Mouse (Mus musculus): ENCODE data around the gene Tcl1b4. TPM values are rescaled to one million over a fixed set of nuclear protein-coding genes. Genes with fewer than 3 reads are reported as not detected.
"Not testable (repeated sequence)": the region's sequence is repeated elsewhere in the genome, so short reads cannot be mapped to it uniquely, and the experiment has no call there.

Gene Tcl1b4
- total RNA-seq (2021), result not detected
- long read RNA-seq, experiment 1, result 0 reads
- long read RNA-seq, experiment 2, result 0 reads

GRCm38 (mm10) chr12:105201657-105202056 lies at the start of gene Tcl1b4:
TSS of gene Tcl1b4 (plus strand) at chr12:105201957.
- DNase-seq, result not testable (repeated sequence)

- not testable (repeated sequence) for DNase-seq
Observed at GRCm38 (mm10) chr12:105155286-105155685, 46.5 kb upstream of the Tcl1b4 start.

DNA sequence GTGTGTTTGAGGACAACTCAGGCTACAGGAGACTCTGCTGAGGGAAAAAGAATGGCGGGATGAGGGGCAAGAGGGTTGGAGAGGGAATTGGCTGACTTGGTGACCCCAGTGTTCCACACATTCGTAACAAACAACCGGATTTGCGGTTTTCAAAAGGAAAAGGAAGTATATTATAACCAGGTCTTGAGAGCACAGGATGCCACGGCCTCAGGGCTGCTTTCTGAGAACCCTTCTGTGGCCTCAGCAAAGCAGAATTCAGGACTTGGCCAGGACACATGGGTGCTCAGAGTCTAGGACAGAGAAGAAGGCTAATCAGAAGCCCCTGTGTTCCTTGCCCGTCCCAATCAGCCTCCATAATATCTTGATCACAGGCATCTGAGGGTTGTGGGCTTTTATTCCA lies 42.9 kb upstream of the Tcl1b4 start:
- DNase-seq, result no peak

DNA sequence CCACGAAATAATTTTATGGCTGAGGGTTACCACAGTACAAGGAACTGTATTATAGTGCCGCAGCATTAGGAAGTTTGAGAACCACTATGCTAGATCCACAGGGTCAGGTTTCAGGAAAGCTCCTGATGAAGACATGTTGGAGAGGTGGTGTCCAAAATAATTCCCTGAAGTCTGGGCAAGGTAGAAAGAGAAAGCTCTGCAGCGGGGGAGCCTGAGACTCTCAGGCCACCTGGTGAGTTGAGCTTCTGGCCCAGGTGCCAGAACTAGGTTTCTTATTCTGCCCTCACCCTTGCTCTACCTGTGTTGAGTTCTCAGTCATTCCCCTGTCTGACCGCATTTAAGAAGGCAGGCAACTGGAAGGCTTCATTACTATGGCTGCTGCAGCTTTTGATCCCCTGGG lies 42.4 kb upstream of the Tcl1b4 start, which contains the start of gene Tcl1b1:
Gene Tcl1b1, plus strand, starts transcription at position 301 of the 400 bp plus-strand sequence.
- no peak for DNase-seq

DNA sequence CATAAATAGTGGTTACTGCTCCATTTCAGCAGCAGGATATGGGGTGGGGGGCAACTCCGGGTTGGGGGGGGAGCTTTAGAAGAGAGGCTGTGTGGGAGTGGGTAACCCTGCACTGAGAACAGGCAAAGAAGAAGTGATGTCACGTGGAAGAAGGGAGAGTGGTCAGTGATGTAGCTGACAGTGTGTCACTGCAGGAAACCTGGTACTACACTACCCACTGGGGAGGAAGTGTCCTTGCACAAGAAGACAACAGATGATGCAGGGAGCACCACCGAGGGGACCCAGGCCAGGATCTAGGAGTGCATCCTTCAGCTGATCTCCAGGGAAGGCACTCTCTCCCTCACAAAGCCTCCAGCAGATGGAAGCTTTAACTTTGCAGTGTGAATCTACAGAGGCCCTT lies 35.0 kb upstream of the Tcl1b4 start:
- DNase-seq, result no peak

- DNase-seq, result no peak
Observed at GRCm38 (mm10) chr12:105173366-105173765, 28.4 kb upstream of the Tcl1b4 start.

- DNase-seq, result peak; percentile 86
Observed at GRCm38 (mm10) chr12:105174318-105174717, 27.4 kb upstream of the Tcl1b4 start.

DNA sequence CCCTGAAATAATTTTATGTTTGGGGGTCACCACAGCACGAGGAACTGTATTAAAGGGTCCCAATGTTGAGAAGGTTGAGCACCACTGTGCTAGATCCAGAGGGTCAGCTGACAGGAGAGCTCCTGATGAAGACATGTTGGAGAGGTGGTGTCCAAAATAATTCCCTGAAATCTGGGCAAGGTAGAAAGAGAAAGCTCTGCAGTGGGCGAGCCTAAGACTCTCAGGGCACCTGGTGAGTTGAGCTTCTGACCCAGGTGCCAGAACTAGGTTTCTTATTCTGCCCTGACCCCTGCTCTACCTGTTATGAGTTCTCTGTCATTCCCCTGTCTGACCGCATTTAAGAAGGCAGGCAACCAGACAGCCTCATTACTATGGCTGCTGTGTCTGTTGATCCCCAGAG lies 25.7 kb upstream of the Tcl1b4 start, which contains the start of gene Tcl1b5:
Gene Tcl1b5, plus strand, starts transcription at position 301 of the 400 bp plus-strand sequence.
- not testable (repeated sequence) for DNase-seq

GRCm38 (mm10) chr12:105181040-105181644 lies 20.6 kb upstream of the Tcl1b4 start:
- not testable (repeated sequence) for DNase-seq

DNA sequence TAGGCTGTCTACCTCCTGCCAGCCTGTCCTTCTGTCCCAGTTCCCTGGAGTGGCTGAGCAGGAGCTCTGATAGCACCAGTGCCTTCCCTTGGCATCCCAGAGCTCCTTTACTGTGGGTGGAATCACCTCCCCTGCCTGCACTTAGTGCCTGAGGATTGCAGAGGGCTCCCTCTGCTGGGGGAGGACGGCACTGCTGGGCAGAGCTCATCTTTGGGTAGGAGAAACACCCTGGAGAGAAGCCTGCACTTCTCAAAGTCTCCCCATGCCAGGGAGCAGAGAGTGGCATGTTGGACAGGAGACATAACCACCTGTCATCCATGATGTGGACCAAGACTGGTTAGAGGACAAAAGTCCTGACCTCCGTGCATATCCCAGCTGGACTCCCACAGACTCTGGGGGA lies 12.8 kb upstream of the Tcl1b4 start:
- peak; percentile 29 to 48 for DNase-seq

GRCm38 (mm10) chr12:105190743-105191142 lies 11.0 kb upstream of the Tcl1b4 start, which contains the start of gene Tcl1b3:
TSS of gene Tcl1b3 (plus strand) at chr12:105191043.
- DNase-seq, result not testable (repeated sequence)

DNA sequence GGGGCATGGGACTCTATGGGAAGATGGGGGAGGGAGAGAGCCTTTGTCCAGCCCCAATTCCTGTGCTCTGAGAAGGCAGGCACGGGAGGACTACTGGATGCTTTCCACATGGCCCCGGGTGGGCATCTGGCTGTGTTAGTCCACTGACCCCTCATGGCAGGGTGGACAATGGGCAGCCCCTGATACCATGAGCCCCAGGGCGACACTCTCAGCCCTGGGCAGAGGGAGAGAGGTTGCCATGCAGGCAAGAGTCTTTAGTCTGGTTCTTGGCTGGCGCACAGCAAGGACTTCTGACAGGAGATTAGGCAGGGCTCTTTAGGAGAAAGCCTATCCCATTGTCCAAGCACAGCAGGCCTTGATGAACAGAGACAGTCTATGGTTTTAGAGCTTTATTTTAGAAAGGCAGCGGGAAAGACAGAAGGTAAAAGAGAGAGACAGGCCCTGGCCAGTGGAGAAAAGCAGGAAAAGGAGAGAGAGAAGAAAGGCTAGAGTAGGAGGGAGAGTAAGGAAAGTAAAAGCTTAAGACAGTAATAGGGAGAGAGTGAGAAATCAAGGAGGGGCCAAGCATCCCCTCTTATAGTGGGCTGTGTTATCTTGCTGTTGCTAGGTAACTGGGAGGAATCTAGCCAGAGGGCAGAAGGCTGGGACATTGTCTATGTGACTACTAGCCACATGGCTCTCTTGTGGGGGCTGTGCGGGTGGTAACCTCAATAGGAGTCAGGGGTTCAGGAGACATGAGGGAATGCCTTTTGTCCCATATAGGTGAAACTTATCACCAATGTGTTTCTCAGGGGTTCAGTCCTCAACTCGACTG lies 1.9 kb upstream of the Tcl1b4 start:
- not testable (repeated sequence) for DNase-seq

DNA sequence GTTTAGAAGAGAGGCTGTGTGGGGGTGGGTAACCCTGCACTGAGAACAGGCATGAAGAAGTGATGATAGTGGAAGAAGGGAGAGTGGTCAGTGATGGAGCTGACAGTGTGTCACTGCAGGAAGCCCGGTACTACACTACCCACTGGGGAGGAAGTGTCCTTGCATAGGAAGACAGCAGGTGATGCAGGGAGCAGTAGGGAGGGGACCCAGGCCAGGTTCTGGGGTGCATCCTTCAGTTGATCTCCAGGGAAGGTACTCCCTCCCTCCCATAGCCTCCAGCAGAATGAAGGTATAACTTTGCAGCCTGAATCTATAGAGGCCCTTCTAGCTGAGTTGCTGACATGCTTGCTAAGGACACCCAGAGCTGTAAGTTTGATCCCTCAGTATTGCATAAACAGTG lies 5.3 kb downstream of the Tcl1b4 start:
- DNase-seq, result no peak

GRCm38 (mm10) chr12:105208441-105208840 lies 6.7 kb downstream of the Tcl1b4 start:
- no peak for DNase-seq

DNA sequence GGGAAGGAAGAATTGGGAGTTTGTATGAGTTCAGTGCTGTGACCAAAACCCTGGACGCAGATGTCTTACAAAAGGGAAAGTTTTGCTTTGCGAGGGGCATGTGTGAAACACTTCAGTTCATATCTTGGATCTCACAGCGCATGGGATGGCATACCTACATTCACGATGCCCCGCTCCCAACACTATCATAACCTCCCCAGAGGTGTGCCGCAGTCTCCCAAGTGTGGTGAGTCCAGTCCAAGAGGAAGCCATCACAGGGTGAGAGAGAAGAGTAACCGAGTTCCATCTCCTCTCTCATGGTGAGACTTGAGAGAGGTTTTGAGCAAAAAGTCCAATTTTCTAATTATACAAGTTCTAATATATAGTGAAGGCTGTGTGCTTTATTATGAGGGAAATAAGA lies 7.5 kb downstream of the Tcl1b4 start:
- DNase-seq, result no peak

- no peak for DNase-seq
Observed at GRCm38 (mm10) chr12:105217101-105217760, 15.5 kb downstream of the Tcl1b4 start.

- DNase-seq, result no peak
Observed at GRCm38 (mm10) chr12:105222601-105223319, 21.0 kb downstream of the Tcl1b4 start, which contains the start of gene Tcl1. TSS of gene Tcl1 (minus strand) at chr12:105222793.

GRCm38 (mm10) chr12:105224621-105225320 lies 23.0 kb downstream of the Tcl1b4 start:
- DNase-seq, result no peak

DNA sequence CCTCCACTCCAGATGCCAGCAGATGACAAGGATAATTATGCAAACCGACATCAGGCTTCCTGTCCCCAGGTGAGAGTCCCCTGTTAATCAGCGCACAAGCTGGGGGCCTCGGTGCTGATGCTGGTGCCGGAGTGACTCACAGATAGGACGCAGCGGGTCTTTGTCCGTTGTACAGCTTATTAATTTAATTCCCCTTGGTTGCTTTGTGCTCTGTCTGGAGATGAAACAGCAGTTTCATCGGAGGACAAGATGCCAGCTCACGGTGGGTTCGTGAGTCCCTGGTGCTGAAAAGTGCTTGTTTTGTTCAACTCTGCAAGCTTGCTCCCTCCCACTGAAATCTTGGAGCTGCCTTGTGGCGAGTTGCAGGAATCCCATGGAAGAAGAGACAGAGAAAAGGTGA lies 32.6 kb downstream of the Tcl1b4 start:
- DNase-seq, result no peak

GRCm38 (mm10) chr12:105235091-105235490 lies 33.3 kb downstream of the Tcl1b4 start:
- DNase-seq, result no peak

DNA sequence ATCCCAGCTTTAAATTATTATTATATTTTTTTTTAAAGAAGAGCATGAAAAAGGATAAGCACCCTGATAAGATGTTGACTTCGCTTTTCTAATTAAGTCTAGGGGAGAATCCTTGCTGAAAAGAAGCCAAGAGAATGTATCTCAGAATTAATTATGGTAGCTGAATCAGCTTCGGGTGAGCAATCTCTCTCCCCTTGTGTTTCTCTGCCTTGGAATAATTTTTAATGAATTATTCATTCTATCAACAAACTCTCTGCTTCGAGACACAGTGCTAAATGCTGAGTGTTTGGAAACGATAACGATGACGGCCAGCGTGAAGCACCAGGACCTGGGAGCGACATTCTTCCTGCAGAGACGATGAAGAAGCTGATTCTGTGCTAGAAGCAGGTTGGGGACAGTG lies 37.3 kb downstream of the Tcl1b4 start:
- no peak for DNase-seq
